Mouse (Mus musculus) stomach, embryonic 16.5 days (tissue): Measurements from ENCODE around the gene Maml3. TPM values are rescaled to one million over a fixed set of nuclear protein-coding genes. Genes with fewer than 3 reads are reported as not detected.

Experiments
- ATAC-seq: fragments of 200-750 bp; cut with Nextera tagmentation; 2 replicates; pipeline ENCODE4 v1.8.0; 2017; ENCODE audit warnings: moderate number of reproducible peaks, moderate TSS enrichment; ENCODE audit not compliant: insufficient read depth, low FRiP score
- H3K27ac ChIP-seq: fragments of 300-500 bp; sonication (generic); 2 replicates; pipeline ENCODE4 v1.5.1; 2014; ENCODE audit warnings: low read length
- H3K27me3 ChIP-seq: fragments of 300-500 bp; sonication (generic); 2 replicates; pipeline ENCODE4 v1.6.1; 2014; ENCODE audit warnings: low read length, control low read depth, mixed read lengths; ENCODE audit not compliant: control insufficient read depth, insufficient read depth
- H3K36me3 ChIP-seq: fragments of 300-500 bp; sonication (generic); 2 replicates; pipeline ENCODE4 v1.6.1; 2014; ENCODE audit warnings: low read length; ENCODE audit not compliant: control insufficient read depth, insufficient read depth
- H3K4me1 ChIP-seq: fragments of 300-500 bp; sonication (generic); 2 replicates; pipeline ENCODE4 v1.6.1; 2014; ENCODE audit warnings: low read length, control low read depth, mixed read lengths; ENCODE audit not compliant: control insufficient read depth, insufficient read depth
- H3K4me2 ChIP-seq: fragments of 300-500 bp; sonication (generic); 2 replicates; pipeline ENCODE4 v1.6.1; 2014; ENCODE audit warnings: low read depth, low read length, mixed read lengths
- H3K4me3 ChIP-seq: fragments of 300-500 bp; sonication (generic); replicated peaks from 2 replicates; pipeline ENCODE4 v1.5.1; 2014; ENCODE audit warnings: mild to moderate bottlenecking, low read length
- H3K9ac ChIP-seq: fragments of 300-500 bp; sonication (generic); 2 replicates; pipeline ENCODE4 v1.6.1; 2014; ENCODE audit warnings: low read length
- H3K9me3 ChIP-seq: fragments of 300-500 bp; sonication (generic); replicated peaks from 2 replicates; pipeline ENCODE4 v1.6.1; 2016; ENCODE audit warnings: low read length, control low read depth; ENCODE audit not compliant: control insufficient read depth
- WGBS: fragments of 180-500 bp; shearing (Covaris S2); extraction: QIAGEN DNeasy Blood & Tissue Kit; methylation state at CpG from one replicate; pipeline ENCODE4 v1.1.7; 2014; 5-methylcytosine and 5-hydroxymethylcytosine counted together
- polyA plus RNA-seq: library from polyadenylated mRNA; unstranded; fragments of >200 nt; fragmentation: Nextera tagmentation; extraction: Ambion mirVana; gene quantifications from 2 replicates; pipeline ENCODE4 v1.2.1, GENCODE M21; 2015

Gene Maml3
- polyA plus RNA-seq, 1 experiment from 2014 or later, result 5.0 TPM

DNA sequence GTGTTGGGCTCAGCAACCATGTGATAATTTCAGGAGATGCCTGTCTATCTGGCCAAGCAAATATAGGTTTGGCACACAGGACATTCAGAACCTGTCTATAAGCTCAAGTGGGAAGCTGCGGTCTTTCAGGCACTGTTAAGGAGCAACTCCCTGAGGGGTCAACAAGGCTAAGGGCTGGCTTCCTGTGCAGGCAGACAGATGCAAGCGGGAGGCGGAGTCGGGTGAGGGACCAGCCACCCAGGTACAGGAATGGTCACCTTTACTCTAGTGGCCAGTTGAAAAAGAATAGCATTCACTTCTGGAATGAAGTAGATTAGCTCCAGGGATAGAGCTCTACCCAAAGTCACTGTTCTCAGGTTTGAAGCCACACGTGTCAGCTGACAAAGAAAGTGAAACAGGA lies 348.6 kb downstream of the Maml3 start:
- Histone ChIP-seq H3K9me3 (no peaks in the 10 kb centered on the region), H3K4me2 (no peak overlapping the region), H3K4me1 (peaks cover 3% of the 10 kb centered on the region; the same call in 1 of the 2 replicates), H3K27ac (no peak overlapping the region), H3K27me3 (no peaks in the 10 kb centered on the region), H3K4me3 (no peak overlapping the region), H3K9ac (no peak overlapping the region), H3K36me3 (no peaks in the 10 kb centered on the region)
- no peak for ATAC-seq
- WGBS, result 66% methylated on average over 5 of the region's 5 CpGs

DNA sequence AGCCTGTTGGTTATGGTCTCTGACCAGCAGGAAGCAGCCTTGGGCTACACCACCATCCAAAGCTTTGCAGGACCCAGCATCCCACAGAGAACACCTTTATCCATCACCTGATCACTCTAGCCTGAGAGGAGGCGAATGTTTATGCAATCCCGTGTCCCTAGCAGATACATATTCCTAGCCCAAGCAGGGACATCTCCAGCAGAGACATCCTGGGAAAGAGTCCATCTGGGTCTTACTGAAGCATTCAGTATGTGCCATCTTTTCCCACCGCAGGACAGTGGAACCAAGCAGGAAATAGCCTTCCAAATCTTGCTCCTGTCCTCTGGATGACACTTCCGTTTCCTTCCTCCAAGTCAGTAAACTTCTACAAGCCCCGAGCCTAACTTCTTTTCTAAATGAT lies 351.6 kb downstream of the Maml3 start:
- H3K36me3 ChIP-seq, result no peaks in the 10 kb centered on the region
- no peak overlapping the region for H3K27ac ChIP-seq
- no peaks in the 10 kb centered on the region for H3K27me3 ChIP-seq
- H3K9me3 ChIP-seq, result no peaks in the 10 kb centered on the region
- H3K9ac ChIP-seq, result no peak overlapping the region
- no peak for ATAC-seq
- peaks cover 21% of the 10 kb centered on the region for H3K4me1 ChIP-seq
- H3K4me3 ChIP-seq, result no peak overlapping the region
- WGBS, result 56% methylated on average over 5 of the region's 5 CpGs
- H3K4me2 ChIP-seq, result no peak overlapping the region

DNA sequence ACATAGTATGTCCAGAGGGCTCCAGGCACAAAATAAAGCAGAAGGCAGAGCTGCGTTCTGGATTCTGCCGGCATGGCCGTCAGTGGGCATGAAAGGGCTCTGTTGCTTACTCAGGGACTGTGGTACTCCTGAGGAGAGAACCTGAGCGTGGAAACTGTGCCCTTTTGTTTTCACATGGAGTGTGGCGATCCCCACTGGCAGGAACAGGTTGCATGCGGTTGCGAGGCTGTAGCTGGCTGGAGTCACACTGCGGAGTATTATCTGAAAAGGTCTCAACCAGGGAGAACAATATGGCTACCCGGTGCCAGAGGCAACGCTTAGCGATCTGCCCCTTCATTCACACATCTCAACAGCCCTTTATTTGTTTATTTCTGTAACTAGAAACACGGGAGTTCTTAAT lies 353.4 kb downstream of the Maml3 start:
- 84% methylated on average over 12 of the region's 12 CpGs for WGBS
- H3K9me3 ChIP-seq, result no peaks in the 10 kb centered on the region
- no peaks in the 10 kb centered on the region for H3K36me3 ChIP-seq
- no peak overlapping the region for H3K4me2 ChIP-seq
- no peak overlapping the region for H3K27ac ChIP-seq
- no peaks in the 10 kb centered on the region for H3K27me3 ChIP-seq
- no peak overlapping the region for H3K4me3 ChIP-seq
- no peak for ATAC-seq
- H3K4me1 ChIP-seq, result peaks cover 21% of the 10 kb centered on the region
- no peak overlapping the region for H3K9ac ChIP-seq

DNA sequence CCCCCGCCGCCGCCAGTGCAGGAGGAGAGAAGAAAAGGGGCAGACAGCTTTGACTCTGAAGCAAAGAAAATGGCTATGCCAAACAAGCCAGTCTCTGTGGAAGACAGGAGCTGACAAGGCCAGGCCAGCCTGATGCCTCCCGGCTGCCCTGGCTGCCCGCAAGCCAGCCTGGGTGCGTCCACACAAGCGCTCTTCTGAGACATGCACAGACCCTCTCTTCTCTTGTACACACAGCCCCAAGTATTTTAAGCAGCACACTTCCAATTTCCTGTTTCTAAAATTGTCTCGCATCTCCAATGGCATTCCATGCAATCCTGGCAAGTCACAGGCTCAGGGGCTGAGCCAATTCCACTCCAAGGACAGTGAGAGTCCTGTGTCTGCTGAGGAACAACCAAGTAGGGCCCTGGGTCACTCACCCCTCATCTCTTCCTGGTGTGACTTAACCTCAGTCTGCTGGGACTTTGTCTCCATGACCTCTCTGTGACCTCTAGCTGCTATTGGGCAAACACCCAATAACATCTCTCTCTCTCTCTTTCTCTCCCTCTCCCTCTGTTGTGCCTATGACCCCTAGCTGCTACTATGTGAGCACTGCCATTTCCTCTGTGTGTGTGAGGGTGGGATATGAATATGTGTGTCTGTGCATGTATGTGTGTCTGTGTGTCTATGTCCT lies 354.9 kb downstream of the Maml3 start:
- Histone ChIP-seq H3K9me3 (no peaks in the 10 kb centered on the region), H3K36me3 (no peaks in the 10 kb centered on the region), H3K4me3 (no peak overlapping the region), H3K9ac (peak overlapping the region; percentile 16; the same call in 1 of the 2 replicates), H3K27ac (peak overlapping the region; percentile 61), H3K27me3 (no peaks in the 10 kb centered on the region), H3K4me1 (peaks cover 17% of the 10 kb centered on the region), H3K4me2 (no peak overlapping the region)
- 20% methylated on average over 8 of the region's 8 CpGs for WGBS
- peak; percentile 80 for ATAC-seq

DNA sequence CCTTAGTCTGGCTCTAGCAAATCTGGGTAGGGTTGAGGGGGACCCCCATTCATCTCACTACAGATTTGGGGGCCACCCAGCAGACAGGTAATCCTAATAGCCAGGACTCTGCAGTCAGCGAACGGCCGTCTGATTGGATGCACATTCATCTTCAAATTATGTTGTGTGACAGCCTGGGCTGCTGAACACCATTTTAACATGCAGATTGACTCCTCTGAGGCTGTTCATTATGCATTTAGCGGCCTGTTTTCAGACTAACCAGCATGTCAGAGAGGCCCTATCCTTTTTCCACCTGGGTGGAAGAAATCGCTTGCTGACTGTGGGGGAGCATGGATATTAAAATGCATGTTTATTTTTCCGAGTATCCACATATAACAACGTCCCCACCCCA lies 355.5 kb downstream of the Maml3 start:
- WGBS, result 36% methylated on average over 7 of the region's 7 CpGs
- ATAC-seq, result peak; percentile 20; the same call in 1 of the 2 replicates

DNA sequence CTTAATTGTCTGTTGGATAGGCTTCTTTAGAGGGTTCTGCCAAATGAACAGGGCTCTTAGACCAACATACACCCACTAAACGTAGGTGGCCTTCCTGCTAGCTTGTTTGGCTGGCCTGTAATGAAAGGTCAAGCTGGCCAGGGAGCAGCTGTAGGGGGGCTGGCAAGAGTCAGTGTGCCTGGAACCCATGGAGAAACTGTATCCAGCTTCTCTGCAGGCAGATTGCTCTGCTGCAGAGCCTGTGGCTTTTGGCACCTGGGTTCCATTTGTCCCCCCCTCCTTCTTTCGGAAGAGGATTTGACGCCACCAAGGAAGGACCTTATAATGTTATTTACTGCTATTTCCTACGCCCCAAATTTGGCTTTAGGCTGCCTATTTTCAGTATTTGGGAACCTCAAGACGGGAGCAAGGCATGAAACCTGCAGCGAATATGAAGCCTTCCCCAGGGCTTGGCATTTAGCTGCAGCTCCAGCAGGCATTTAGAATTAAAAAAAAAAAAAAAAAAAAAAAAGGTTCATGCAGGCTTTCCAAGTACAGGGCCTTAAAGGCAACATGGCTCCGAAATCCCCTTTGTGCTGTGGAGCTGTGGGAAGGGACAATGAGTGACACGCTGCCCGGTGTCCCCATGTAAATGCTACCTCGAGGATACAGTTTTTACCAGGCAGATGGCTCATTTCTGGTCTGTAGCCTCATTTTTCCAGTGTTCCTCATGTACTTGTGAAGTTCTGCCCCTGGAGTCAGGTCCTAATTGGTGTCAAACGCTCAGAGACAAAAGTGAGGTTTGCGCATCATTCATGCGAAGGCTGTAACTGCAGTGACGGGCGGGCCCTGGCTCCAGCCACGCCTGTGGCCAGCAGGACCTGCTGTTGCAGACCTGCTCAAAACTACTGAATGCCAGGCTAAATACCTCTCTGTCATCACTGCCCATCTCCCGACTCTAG lies 356.2 kb downstream of the Maml3 start:
- ATAC-seq, result no peak
- no peak overlapping the region for H3K4me3 ChIP-seq
- 82% methylated on average over 17 of the region's 17 CpGs for WGBS
- H3K27me3 ChIP-seq, result no peaks in the 10 kb centered on the region
- H3K27ac ChIP-seq, result peak overlapping the region; percentile 61; the same call in 1 of the 2 replicates
- H3K9ac ChIP-seq, result no peak overlapping the region
- H3K4me2 ChIP-seq, result no peak overlapping the region
- H3K9me3 ChIP-seq, result no peaks in the 10 kb centered on the region
- peaks cover 17% of the 10 kb centered on the region for H3K4me1 ChIP-seq
- no peaks in the 10 kb centered on the region for H3K36me3 ChIP-seq

More for the DNA sequence above, 355.5 kb downstream of the Maml3 start:
- Histone ChIP-seq H3K9me3 (no peaks in the 10 kb centered on the region), H3K27ac (peak overlapping the region; percentile 61), H3K36me3 (no peaks in the 10 kb centered on the region), H3K9ac (peak overlapping the region; percentile 16; the same call in 1 of the 2 replicates), H3K4me3 (no peak overlapping the region), H3K4me2 (no peak overlapping the region), H3K4me1 (peaks cover 17% of the 10 kb centered on the region), H3K27me3 (no peaks in the 10 kb centered on the region)

DNA sequence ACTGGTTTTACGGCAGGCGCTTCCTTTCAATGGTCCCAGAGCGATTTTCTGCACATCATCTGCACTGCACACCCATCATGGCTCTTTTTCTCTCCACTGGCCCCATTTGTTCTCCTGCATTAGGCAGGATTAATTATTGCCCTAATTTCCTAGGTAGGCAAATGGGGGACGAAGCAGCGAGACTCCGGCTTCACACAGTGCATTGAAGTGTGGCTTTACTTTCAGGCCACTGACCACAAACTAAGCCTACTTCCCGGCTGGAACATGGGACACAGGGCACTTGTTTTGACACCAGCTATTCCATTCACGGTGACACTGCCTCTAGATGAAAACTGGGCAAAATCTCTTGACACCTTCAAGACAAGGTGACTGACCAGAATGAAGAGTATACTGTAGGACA lies 358.1 kb downstream of the Maml3 start:
- H3K9ac ChIP-seq, result no peak overlapping the region
- peaks cover 17% of the 10 kb centered on the region for H3K4me1 ChIP-seq
- ATAC-seq, result no peak
- H3K27ac ChIP-seq, result no peak overlapping the region
- 95% methylated on average over 8 of the region's 8 CpGs for WGBS
- H3K27me3 ChIP-seq, result no peaks in the 10 kb centered on the region
- no peaks in the 10 kb centered on the region for H3K36me3 ChIP-seq
- no peak overlapping the region for H3K4me2 ChIP-seq
- no peak overlapping the region for H3K4me3 ChIP-seq
- H3K9me3 ChIP-seq, result no peaks in the 10 kb centered on the region

DNA sequence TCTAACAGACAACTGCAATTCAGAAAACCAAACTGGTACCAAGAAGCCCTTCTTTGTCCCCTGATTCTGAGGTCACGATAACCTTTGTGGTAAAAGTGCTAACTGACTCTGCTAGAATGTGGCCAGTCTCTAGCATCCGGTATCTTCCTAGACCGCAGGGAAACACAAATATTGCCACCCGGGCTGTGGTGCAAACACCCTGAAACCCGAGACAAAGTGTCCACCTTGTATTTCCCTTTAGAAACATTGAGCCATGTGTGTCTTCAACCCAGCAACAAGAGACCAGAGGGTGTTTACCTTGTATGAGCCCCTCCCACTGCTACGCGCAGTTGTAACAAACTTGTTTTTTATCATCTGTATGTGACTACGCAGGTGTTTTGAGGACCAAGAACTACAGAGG lies 359.7 kb downstream of the Maml3 start:
- Histone ChIP-seq H3K4me1 (peaks cover 12% of the 10 kb centered on the region), H3K27ac (no peak overlapping the region), H3K4me2 (no peak overlapping the region), H3K36me3 (no peaks in the 10 kb centered on the region), H3K9me3 (no peaks in the 10 kb centered on the region), H3K9ac (no peak overlapping the region), H3K27me3 (no peaks in the 10 kb centered on the region), H3K4me3 (no peak overlapping the region)
- WGBS, result 70% methylated on average over 8 of the region's 8 CpGs
- no peak for ATAC-seq

DNA sequence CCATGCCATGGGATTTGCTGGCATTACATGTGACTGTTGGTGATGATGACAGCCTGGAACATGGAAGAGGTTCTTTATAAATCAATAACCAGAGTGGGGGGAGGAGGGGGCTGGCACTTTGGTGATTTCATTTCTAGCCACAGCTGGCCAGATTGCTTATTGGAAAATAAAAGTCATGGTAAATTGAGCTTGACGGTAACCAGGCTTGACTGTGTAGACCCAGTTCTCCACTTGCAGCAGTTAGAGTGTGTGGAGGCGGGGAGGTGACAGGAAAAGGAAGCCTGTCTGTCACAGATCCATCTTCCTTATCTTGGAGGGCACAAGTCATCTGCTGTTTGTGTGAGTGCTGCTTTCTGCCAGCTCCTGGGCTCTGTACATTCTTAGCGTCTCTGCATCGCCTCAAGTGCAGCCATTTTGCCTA lies 360.5 kb downstream of the Maml3 start:
- Histone ChIP-seq H3K4me1 (peaks cover 4% of the 10 kb centered on the region), H3K4me2 (no peak overlapping the region), H3K36me3 (no peaks in the 10 kb centered on the region), H3K27ac (no peak overlapping the region), H3K27me3 (no peaks in the 10 kb centered on the region), H3K9ac (no peak overlapping the region), H3K4me3 (no peak overlapping the region), H3K9me3 (no peaks in the 10 kb centered on the region)
- no peak for ATAC-seq
- WGBS, result 45% methylated on average over 4 of the region's 4 CpGs
